Mouse (Mus musculus) right cerebral cortex, postnatal 36 days (tissue): Measurements from ENCODE around the gene Ykt6.
"Not testable (repeated sequence)": the region's sequence is repeated elsewhere in the genome, so short reads cannot be mapped to it uniquely, and the experiment has no call there.

Experiments used
- DNase-seq, 2 experiments: peaks; one replicate each; pipeline ENCODE4 v3.0.0; 2022; ENCODE audit warnings: low spot score in 2 of 2, mixed read lengths in 1 of 2

Ykt6 gene

GRCm38 (mm10) chr11:5955546-5956276 is at the start of gene Ykt6:
Ykt6 (plus strand) TSS chr11:5955693.
- DNase-seq = peak; percentile 91

DNA sequence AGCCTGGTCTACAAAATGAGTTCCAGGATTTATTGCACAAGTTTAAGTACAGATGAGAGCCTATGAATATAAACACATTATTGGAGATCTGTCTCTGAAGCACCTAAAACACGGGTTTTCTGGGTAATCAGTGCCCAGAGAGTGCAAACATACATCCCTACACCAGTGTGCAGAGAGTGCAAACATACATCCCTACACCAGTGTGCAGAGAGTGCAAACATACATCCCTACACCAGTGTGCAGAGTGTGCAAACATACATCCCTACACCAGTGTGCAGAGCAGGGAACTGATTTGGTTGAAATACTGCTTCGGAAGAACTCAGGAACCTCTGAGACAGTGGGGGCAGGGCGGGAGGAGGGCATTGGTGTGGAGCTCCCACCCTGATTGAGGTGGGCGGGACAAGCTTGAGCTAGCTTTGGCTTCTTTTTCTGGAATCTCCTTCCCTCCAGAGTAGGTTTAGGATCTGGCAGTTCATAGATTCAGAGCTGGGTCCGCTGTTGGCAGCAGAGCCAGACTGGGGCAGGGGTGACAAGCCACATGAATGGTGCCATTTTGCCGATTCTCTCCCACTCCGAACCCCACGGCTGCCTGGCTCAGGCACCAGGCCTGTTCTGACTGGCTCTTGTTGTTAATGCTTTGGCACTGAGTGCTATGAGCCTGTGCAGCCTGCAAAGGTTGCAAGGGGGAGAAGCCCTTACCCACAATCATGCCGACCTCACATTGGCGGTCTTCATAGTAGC is 49.5 kb upstream of the Ykt6 start:
- DNase-seq = no peak

DNA sequence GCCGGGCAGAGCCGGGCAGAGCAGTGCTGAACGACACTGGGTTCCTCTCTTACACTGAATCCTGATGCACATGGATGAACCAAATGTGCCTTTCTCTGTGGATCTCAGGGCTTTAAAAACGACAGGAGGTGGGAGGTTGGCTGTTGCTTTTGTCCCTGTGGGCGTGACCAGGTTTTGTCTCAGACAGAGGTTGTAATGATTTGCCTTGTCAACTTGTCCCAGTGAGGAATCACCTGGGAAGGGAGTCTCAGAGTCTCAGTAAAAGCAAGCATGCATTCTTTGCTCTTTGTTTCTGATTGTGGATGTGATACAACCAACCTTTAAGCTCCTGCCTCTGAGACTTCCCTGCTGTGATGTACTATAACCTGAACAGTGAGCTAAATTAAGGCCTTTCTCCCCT is 48.4 kb upstream of the Ykt6 start:
- DNase-seq = no peak

DNA sequence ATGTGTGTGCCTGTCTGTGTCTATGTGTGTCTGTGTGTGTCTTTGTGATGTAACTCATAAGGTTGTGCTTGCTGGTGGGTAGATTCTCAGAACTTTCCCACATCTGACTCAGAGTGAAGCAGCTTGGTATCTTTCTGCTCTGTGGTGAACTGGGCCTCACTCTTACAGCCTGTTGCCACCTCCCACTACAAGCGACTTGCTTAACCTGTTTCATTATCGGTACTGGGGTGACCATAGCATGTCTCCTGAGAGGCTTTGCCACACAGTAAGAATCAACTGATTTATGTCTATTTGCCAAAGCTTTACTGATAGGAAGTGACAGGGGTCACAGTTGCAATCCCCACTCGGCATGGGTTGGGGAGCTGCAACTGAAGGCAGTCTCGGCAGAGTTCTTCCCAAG is 46.9 kb upstream of the Ykt6 start:
- DNase-seq = no peak

DNA sequence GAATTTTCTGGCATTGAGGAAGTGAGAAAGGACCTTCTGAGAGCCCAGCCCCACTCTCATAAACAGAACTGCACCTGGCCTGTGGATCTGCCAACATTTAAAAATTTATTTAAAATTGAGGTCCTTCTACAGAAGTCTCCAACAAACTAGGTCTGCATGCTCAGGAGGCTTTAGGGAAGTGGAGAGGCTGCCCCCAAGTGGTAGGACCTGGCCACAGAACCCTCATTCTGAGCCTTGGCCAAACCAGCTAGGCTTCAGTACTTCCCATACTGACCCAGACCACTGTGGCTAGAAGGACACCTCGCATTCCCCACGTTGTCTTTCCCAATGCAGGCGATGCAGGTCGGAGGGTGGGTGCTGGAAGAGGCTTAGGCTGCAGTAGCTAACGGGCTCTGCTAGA is 42.9 kb upstream of the Ykt6 start:
- no peak for DNase-seq

- no peak for DNase-seq
Observed at GRCm38 (mm10) chr11:5913256-5913655, 42.2 kb upstream of the Ykt6 start.

DNA sequence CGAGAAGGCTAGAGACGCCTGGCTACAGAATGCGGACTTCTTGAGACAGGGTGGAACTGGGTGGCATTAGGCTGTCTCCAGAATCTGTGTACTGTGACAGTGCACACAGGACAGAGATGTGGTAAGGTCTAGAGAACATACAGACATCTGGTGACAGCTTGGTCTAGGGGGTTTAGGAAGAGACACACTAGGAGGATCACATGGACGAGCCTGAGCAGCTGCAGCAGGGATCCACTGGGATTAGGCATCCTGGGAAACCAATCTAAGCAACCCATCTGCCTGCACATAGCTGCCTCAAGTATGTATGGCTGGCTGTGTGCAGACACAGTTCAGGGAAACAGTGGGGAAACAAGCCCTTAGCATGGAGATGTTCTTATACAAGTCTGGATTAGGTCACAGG is 41.6 kb upstream of the Ykt6 start:
- no peak for DNase-seq

- no peak for DNase-seq
Observed at GRCm38 (mm10) chr11:5914940-5915339, 40.6 kb upstream of the Ykt6 start.

- no peak for DNase-seq
Observed at GRCm38 (mm10) chr11:5915429-5916177, 39.9 kb upstream of the Ykt6 start.

- no peak for DNase-seq
Observed at GRCm38 (mm10) chr11:5916178-5916548, 39.3 kb upstream of the Ykt6 start.

DNA sequence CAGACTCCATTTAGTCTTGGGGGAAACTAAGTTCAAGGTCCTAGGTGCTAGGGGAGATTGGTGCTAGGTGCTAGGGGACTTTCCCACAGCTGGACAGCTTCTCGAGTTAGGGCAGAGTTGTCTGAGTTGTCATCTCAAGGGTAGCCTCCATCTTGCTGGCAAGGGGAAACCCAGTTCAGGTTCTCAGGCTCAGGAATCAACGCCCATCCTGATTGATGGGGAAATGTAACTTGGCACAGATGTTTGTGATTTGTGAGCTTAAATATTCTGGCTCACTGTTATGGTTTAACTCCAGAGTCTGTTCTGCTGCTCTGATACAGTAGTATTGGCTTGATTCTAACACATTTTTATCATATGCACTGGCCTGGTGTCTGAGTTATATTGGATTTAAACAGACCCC is 37.4 kb upstream of the Ykt6 start:
- DNase-seq = no peak

GRCm38 (mm10) chr11:5919606-5920005 is 35.9 kb upstream of the Ykt6 start:
- no peak for DNase-seq

GRCm38 (mm10) chr11:5920323-5920960 is 35.1 kb upstream of the Ykt6 start:
- no peak for DNase-seq

GRCm38 (mm10) chr11:5924699-5925098 is 30.8 kb upstream of the Ykt6 start:
- DNase-seq = no peak

GRCm38 (mm10) chr11:5926696-5927220 is 28.7 kb upstream of the Ykt6 start:
- DNase-seq = no peak

- DNase-seq = no peak
Observed at GRCm38 (mm10) chr11:5930578-5930977, 24.9 kb upstream of the Ykt6 start.

DNA sequence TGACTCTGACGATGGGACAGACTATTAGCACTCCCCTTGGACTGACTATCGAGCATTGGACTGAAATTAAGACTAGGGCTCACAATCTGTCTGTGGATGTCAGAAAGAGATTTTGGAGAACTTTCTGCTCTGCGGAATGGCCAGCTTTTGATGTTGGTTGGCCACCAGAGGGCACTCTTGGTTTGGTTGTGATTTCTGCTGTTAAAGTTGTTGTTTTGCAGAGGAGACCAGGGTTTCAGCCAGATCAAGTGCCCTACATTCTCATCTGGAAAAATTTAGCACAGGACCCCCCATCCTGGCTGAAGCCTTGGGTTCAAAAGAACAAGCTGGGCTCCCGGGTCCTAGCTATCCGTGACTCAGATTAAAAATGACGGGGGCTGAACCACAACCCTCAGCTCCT is 23.5 kb upstream of the Ykt6 start:
- not testable (repeated sequence) for DNase-seq

DNA sequence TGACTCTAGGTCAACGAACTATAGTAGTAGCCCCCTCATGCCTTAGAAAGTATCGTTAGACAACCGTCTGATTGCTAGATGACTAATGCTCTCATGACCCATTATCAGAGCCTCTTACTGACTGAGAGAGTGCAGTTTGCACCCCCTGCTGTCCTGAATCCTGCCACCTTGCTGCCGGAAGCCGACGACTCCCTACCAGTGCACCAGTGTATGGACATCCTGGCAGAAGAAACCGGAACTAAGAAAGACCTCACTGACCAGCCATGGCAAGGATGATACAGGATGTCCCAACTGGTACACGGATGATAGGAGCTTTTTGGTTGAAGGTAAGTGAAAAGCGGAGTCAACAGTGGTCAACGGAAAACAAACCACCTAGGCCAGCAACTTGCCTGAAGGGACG is 21.0 kb upstream of the Ykt6 start:
- DNase-seq = not testable (repeated sequence)

- DNase-seq = no peak
Observed at GRCm38 (mm10) chr11:5942966-5943365, 12.5 kb upstream of the Ykt6 start.

DNA sequence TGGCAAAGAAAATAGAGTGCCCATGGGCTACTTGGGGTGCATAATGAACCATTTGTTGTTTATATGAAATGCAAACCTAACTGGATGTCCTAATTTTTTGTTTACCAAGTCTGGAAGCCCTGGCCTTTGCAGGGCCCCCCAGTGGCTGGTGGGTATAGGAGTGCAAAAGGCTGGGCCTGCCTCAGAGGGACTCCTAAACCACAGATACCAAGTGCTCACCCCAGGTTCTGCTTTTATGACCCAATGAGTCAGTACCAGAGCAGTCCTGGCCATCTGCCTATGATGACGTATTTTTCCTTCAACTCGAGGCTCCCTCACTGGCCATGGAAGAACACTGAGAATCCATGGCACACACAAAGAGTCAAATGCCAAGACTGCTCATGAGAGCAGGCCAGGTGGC is 10.4 kb upstream of the Ykt6 start:
- no peak for DNase-seq

GRCm38 (mm10) chr11:5947796-5948195 is 7.7 kb upstream of the Ykt6 start:
- no peak for DNase-seq
